In genomic region chr6:145634454-145634853, GRCm38 (mm10) we compare ENCODE assay signal across 22 mouse cellular contexts. TPM values are rescaled to one million over a fixed set of nuclear protein-coding genes. Genes with fewer than 3 reads are reported as not detected.
"Had no signal": no experiment of that assay in that cellular context is flagged by ENCODE, and none has a peak within 500 bp of the region (broad histone marks: within the 10 kb centered on the region; RNA-seq: fewer than 3 reads in every experiment).

No protein-coding gene starts in this region.

- H3K27me3 ChIP-seq: midbrain, embryonic 12.5 days; neural tube, embryonic 13.5 days; neural tube, embryonic 15.5 days; stomach, embryonic 15.5 days had no signal

- H3K9ac ChIP-seq: lung, embryonic 14.5 days; midbrain, embryonic 12.5 days; neural tube, embryonic 13.5 days; neural tube, embryonic 15.5 days; stomach, embryonic 15.5 days had no signal

- DNase-seq: lung, adult 18-20 months; lung, embryonic 14.5 days; lung, postnatal 10 days; midbrain, embryonic 14.5 days; right cerebral cortex, postnatal 14 days; thymus, adult 2 months; thymus, postnatal 25 days; thymus, postnatal 4 days had no signal

- H3K4me3 ChIP-seq: midbrain, embryonic 10.5 days; midbrain, embryonic 12.5 days; myocyte; neural tube, embryonic 13.5 days; neural tube, embryonic 15.5 days; stomach, embryonic 15.5 days had no signal

- H3K4me1 ChIP-seq: midbrain, embryonic 10.5 days; midbrain, embryonic 12.5 days; neural tube, embryonic 13.5 days; neural tube, embryonic 15.5 days had no signal

- H3K9me3 ChIP-seq: midbrain, embryonic 12.5 days; neural tube, embryonic 15.5 days; stomach, embryonic 15.5 days had no signal

- H3K4me2 ChIP-seq: lung, embryonic 14.5 days; midbrain, embryonic 12.5 days; neural tube, embryonic 13.5 days; neural tube, embryonic 15.5 days; stomach, embryonic 15.5 days had no signal

- H3K27ac ChIP-seq: midbrain, embryonic 10.5 days; midbrain, embryonic 12.5 days; neural tube, embryonic 13.5 days; neural tube, embryonic 15.5 days; stomach, embryonic 15.5 days; stomach, postnatal 0 days had no signal

- H3K36me3 ChIP-seq: midbrain, embryonic 10.5 days; midbrain, embryonic 12.5 days; neural tube, embryonic 13.5 days; neural tube, embryonic 15.5 days; stomach, embryonic 15.5 days had no signal

- ATAC-seq: midbrain, embryonic 16.5 days had no signal

RNA-seq across cellular contexts. Expression of gene Tuba3b, which starts 18.9 kb away (rescaled TPM):
- total RNA-seq: megakaryocyte, adult 5-6 weeks; megakaryocyte-erythroid progenitor cell, adult 5-6 weeks had no signal
- polyA plus RNA-seq: lung, embryonic 14.5 days; lung, embryonic 16.5 days; midbrain, embryonic 10.5 days; midbrain, embryonic 12.5 days; midbrain, embryonic 14.5 days; midbrain, embryonic 16.5 days; myocyte; neural tube, embryonic 11.5 days; neural tube, embryonic 13.5 days; neural tube, embryonic 15.5 days; spleen, adult 2 months; stomach, embryonic 15.5 days; stomach, postnatal 0 days; urinary bladder, adult 2 months had no signal

RNA-seq across cellular contexts. Expression of gene Lmntd1, which starts 20.3 kb away (rescaled TPM):
- total RNA-seq: megakaryocyte, adult 5-6 weeks; megakaryocyte-erythroid progenitor cell, adult 5-6 weeks had no signal
- polyA plus RNA-seq: myocyte had no signal
